Mouse (Mus musculus): Measurements from ENCODE around the gene Tmem190.

Gene Tmem190

DNA sequence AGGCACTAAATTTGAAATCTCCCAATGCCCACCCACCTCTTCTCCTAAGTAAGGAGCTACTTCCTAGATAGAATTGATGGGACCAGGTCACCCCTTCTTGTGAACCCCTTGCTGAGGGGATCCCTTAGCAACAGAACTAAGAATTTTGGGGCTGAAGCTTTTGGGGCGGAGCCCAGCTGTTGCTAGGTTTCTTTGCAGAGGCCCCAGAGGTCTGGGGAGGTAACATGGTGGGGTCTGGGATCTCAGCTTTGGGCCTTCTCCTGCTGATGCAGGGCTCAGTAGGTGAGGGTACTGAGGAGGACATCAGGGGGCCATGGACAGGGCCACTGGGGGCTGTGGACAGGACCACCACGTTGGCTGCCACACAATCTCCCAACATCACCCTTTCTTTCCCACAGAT lies at the start of gene Tmem190, which contains the start of gene Il11:
TSS of gene Tmem190 (plus strand) at position 179 of the 400 bp plus-strand sequence.
TSS of gene Il11 (minus strand) at position 101 of the 400 bp plus-strand sequence.
- no peak for DNase-seq

DNA sequence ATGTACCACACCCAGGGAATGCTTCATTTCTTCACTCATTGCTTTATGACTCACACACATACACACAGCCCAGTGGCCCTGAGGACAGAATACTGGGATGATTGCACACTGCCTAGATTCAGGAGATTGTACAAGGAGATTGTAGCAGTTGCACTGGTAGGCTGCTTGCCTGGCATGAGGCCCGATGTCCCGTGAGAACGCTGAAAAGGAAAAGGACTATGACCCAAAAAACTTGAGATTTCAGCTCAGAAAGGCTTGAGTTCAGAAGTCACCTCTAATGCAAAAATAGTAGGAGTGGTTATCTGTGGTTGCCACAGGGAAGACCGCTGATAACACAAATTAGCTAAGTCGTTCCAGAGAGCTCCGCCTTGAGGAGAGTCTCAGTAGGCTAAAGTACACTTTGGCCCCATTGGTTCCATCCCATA lies 49.8 kb upstream of the Tmem190 start:
- DNase-seq: peak; percentile 64 to 67

DNA sequence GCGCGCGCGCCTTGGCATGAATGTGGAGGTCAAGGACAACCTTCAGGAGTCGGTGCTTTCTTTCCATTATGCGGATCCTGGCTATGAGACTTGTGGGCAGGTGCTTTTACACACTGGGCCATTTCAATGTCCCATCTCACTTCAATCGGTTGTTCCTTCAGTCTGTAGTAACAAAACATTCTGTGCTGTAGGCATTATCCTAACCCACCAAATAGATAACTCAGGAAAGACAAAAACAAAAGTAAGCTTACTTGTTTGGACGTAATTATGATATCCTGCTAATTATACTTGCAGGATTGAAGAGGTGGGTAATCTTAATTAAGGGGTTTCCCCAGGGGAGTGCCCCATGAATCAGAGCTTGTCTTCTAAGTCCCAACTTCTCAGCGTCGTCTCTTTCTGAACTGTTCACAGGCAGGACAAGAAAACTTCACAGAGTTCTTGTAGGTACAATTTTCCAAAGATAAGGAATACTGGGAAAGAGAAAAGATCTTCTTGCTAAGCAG lies 43.6 kb upstream of the Tmem190 start:
- no peak for DNase-seq

DNA sequence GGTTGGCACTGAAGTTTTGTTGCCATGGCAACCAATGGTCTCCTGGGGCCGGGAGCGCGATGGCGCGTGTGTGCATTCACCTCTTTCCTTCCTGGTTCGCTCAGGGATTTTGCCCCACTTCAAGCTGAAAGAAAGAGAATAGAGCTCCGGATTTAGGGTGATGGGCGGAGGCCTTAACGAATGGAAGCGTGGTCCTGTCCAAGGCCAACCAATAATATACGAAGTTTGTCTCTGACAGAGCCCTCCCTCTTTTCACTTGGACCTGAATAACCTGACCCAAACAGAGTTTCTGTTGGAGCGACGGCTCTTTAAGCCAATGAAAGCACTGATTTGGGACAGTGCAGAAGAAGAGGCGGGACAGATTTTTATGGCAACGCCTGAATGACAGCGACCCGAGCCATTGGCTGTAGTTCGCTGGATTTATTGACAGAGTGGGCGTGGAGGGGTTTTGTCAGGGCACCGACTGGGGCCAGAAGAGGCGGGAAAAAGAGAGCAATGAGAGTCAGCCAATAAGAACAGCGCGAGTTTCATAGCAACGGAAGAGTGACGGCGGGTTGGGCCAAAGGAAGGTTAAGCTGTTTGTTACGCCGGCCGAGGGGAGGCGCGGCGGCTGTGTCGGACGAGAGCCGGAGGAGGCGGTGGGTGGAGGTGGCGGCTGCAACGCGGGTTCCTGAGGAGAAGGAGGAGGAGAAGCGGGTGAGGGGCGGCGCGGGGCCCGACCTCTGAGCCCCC lies 43.0 kb upstream of the Tmem190 start, which contains the start of gene Kmt5c:
TSS of gene Kmt5c (plus strand) at position 572 of the 732 bp plus-strand sequence.
- peak; percentile 99 for DNase-seq

DNA sequence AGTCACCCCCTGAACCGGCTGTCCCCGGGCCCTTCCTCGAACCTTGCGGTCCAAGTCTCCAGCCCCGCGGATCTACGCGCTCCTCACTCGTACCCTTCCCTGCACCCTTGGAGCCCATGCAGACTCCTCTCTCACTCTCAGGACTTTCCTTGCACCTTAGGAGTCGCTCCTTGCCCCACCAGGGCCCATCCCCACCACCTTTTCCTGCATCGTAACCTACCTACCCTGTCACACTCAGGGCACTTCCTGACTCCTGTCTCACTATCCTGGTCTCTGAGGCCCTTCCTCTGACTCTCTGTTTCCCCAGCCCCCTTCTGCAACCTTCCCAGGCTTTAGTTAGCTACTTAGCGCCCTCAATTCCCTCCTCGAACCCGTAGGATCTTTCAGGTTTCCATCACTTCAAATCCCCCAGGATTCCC lies 42.4 kb upstream of the Tmem190 start:
- DNase-seq: no peak

DNA sequence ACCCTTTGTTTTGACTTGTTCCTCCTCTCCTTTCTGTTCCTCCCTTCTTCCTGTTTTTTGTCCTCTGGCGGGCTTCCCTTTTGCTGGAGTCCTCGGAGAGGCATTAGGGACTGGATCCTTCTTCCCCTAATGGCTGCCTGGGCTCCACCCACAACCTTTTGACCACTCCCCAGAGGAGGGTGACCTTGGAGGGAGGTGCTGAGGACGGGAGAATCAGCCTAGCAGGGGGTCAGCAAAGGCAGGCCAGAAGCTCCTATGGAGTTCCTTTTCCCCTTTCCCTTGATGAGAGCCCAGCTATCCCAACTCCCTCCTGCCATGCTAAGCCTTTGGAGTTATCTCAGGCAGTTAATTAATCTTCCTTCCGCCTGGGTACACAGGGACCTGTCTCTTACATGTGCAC lies 41.6 kb upstream of the Tmem190 start:
- peak; percentile 76 to 91 for DNase-seq

DNA sequence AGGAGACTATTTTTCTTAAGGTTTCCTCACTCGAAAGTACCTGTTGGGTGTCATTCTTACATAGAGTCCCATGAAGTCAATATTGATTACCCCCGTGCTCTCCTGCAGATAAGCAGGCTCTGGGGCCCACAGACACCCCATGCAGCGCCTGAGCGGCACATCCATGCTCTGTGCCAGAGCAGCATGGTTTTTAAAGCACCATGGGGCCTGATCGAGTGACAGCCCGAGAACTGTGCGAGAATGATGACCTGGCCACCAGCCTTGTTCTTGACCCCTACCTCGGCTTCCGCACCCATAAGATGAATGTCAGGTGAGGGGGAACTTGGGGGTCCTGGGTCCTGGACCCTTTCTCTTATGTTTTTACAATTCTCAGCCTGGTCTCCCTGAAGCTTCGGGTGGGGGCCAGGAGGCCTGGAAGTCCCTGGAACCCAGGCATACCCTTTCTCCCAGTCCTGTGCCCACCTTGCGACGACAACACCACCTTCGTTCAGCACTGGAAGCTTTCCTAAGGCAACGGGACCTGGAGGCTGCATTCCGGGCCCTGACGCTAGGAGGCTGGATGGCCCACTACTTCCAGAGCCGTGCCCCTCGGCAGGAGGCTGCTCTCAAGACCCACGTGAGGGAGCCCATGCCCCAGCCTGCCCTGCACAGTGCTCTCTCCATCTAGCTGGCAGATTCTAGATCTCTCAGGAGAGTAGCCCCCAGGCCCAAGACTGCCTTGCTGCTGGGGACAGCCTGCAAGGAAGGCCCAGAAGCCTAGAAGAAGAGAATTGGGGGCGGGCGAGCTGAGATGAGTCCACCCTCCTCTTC lies 40.9 kb upstream of the Tmem190 start:
- no peak for DNase-seq

DNA sequence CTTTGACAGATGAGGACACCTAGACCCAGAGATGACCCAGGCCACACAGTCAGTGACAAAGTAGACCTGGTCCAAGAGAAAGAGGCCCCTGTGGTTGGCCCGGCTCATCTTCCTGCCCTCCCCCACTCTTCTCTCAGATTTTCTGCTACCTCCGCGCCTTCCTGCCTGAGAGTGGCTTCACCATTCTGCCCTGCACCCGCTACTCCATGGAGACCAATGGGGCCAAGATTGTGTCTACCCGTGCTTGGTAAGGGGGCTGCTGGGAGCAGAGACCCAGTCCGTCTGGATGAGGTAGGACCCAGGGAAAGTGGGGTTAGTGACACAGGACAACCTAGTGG lies 40.3 kb upstream of the Tmem190 start:
- no peak for DNase-seq

DNA sequence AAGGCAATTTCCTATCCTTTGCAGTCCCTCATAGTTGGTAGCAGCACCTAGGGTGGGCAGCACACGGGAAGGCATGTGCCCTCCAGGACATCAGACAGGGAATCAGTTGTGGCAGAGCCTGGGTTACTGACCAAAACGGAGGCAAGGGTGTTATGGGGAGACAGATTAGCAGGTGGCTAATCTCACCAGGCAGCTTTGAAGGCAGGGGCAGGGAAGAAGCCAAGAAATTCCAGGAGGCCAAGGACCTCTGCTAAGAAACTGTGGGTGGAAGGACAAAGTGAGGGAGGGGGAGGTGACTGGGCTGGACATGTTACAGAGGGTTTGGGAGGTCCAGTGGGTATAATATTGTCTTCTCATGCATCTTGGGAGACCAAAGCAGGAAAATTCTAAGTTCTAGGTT lies 39.4 kb upstream of the Tmem190 start:
- no peak for DNase-seq

DNA sequence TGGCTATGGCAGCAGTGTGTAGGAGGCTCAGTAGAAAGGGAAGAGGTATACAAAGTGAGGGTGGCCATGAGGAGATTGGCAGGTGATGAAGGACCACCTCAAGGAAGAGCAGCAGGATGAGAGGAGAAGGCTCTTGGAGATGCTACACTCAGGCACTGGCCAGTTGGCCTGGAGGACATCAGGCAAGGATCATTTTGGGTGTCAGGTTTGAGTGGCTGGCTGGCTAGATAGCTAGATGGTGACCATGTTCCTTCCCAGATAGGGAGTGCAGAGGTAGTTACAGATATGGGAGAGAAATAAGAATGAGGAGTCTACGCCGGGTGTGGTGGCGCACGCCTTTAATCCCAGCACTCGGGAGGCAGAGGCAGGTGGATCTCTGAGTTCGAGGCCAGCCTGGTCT lies 37.9 kb upstream of the Tmem190 start:
- no peak for DNase-seq

DNA sequence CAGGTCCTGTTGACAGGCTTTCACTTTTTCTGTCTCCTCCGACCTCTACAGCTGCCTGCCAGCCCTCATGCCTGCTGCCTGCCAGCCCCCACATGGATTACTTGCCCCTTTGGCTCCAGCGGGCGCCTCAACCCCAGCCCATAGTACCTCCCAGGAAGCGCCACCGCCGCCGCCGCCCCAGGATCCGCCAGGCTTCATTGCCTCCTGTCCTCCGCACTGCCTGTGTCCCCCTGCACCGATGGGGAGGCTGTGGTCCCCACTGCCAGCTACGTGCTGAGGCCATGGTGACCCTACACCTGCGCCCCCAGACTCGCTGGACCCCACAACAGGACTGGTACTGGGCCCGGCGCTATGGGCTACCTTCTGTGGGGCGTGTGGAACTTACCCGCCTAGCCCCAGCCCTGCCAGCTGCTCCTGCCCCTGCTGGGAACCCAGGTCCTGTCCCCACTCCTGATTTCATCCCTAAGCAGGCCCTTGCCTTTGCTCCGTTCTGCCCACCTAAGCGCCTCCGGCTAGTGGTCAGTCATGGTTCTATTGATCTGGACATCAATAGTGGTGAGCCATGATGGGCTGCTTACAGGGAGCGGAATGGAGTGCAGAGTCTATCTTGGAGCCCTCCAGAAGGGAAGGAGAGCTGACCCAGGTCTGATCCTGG lies 36.3 kb upstream of the Tmem190 start:
- DNase-seq: no peak

DNA sequence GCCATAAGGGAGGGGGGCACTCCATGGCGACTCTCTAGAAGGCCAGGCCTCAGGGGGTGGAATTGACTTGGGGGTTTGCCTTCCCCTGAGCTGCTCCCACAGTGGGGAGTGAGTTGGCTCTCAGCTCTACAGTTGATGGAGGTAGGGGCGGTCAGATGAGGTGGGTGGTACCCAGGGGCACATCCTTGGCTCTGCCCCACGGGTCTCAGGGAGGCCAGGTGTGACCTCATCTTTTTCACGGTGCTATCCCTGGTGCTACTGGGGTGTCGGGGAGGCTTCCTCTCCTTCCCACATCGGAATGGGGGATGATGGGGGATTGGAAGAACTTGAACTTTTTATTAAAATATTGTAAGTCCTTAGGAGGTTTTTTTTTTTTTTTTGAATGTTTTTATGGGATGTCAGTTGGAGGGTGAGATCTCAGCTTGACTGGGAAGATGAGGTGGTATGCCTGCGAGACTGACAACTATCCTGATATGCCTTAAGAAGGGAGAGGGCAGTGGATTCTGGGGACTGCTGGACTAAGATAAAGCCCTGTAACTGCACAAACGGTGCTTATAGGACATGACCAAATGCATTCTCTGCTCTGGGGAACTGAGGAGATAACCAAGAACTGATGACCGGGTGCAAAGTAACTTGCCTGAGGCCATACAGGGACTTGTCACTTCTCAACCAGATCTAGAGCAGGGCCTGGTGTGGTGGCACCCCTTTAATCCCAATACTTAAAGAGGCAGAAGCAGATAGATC lies 35.4 kb upstream of the Tmem190 start:
- DNase-seq: no peak

DNA sequence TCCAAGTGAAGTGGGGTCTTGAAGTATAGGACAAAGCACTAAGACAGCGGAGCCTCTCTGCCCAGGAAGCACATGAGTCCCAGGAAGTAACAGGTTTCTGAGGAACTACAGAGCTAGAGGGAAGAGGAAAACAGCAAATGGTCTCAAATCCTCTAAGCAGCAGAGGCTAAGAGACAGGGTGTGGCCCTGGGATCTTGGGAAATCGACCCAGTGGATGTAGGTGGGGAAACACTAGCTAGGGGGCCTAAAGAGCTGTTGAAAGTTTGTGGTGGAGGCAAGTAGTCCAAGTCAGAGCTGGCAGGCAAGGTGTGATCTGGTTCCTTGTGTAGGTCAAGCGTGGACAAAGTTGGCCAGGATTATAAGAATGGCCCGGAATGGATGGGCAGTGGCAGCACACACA lies 34.4 kb upstream of the Tmem190 start:
- no peak for DNase-seq

DNA sequence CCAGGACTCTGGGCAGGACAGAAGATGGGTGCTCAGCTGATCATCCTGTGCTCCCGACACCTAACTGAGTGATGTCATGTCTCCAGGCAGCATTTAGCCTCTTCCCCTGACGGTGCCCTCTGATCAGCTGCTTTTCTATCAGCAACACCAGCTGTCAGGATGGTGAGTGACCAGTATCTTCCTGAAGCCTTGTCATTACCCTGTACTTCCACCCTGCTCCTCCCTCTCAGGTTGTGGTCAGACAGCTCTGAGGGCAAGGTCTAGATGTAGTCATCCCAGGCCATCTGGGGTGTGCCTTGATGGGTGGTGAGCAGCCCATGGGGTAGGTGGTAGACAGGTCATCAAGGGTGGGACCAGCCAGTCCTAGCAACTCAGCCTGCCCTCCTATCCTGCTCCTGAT lies 33.6 kb upstream of the Tmem190 start:
- DNase-seq: no peak

DNA sequence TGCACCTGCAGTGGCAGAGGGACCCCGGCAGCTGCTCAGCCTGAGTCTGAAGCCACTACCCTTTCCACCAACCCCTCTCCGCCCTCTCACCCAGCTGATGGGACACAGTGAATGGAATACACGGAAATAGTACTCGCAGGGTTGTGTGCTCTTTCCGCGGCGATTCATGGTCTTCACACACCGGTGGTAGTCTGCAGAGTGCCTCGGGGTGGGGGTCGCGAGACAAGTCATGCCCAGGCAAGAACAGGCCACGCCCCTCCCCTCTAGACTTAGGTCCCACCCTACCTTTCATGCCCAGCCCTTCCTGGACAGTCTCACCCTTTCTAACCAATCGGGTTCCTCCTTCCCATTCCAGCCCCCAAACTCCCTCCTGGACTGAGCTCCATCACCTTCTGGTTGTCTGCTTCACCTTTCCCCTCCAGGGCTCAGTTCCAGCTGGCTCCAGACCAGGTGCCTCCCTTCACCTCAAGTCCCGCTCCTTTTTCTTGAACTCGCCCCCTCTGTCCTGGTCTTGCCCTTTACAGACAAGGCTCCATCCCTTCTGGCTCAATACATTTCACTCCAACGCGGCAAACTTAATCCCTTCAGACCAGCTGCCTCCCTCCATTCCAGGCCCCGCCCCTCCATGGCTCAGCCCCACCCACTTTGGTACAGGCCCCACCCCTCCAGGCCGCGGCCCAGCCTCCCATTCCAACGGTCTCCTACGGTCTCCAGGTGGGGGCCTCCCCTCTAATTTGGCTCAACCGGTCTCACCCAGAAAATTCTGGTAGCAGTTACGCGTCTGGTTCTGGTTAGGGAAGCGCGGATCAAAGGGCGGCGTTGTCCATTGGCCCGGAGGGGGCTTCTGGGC lies 30.5 kb upstream of the Tmem190 start:
- peak; percentile 69 to 80 for DNase-seq

DNA sequence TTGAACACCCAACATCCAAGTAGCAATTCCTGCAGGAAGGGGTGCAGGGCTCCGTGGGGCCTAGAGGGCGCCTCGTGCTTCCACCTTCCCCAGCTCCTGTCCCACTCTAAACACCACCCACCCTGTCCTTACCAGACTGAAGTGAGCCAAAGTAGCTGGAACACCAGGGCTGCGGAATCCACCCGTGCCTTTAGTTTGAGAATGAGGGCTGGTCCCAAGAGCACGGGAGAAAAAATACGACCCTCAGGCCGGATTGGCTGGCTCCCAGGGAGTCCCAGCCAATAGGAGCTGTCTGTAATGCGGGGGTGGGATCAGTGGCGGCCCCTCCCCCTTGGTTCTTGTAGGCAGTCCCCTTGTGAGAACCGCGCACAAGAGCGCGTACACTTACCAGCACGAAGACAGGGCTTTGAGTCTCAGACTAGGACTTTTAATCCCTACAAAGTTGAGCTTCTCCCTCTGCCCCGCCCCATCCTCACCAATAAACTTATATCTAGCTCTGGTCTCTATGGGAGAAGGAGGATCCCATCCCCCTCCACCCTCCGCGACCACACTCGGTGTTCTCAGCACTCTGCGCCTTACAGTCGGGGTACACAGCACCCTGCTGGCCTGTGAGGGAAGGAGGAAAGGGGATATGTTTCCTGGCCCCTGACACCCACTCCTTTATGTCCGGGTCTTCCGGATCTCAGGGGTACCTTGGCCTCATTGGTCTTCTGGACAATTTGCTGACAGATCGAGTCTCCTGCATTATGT lies 29.7 kb upstream of the Tmem190 start, which contains the start of gene Cox6b2:
TSS of gene Cox6b2 (minus strand) at position 274 of the 750 bp plus-strand sequence.
- DNase-seq: peak; percentile 88 to 91

DNA sequence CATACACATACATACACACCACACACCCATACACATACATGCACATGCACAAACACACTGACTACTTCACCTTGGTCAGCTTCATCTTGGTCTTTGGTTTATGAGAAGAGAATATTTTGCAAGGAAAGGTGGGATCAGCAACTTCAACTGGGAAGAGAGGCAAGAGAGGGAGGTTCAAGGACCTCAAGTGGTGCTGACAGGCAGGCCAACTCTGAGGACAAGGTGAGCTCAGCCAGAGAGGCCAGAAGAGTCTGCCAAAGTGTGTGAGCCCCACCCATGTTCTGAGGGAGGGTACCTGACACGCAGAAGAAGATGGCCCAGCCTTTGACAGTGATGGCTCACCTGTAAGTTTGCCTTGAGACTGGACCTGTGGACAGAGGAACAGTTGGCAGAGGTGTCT lies 23.1 kb upstream of the Tmem190 start:
- peak in 1 of 2 experiments; percentile 17 for DNase-seq

DNA sequence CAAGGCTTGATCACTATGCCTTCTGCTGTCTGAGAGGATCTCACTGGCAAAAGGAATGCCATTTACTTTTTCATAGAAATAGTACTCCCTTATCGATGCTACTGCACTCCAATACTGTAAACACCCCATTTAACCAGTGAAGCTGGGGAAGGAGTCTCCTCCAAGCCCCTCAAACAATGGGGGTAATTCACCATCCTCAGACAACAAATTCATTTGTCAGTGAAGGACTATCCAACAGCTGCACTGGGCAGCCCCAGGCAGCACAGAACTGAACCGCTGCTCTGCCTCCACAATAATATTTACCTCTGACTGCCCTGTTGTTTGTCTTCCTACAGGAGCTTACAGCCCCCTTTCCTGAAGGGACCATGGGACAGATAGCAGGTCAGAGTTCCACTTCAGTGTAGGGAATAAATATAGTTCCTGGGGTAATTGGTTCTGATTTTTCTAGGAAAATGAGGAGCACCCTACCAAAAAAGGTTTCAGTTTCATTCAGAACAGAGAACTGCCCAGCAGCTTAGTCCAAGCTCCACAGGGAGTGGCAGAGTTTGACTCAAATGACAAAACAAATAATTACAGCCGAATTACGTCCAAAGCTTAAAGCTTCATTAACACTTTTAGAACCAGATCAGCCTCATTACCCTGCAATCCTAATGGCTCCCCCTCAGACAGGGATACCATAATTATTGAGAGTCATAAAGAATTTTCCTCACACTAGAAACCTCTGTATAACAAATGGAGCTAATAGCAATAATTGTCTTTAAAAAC lies 17.6 kb upstream of the Tmem190 start:
- peak in 1 of 2 experiments; percentile 4 for DNase-seq

DNA sequence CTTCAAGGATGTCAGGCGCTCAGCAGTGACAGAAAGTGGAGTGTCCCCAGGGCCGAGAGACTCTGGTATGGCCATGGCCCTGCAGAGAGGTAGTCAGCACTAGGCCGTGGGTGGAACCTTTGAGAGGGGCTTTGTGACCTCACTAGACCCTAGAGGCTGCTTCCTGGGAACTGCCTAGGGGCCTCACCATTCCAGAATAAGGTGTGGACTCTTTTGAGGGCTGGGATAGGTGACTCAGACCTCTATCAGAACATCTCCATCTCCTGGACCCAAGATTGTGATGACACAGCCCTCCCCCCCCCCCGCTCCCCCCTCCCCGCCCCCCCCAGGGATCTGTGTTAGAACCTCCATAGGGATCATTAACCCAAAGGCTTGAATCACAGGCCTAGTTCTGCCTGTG lies 11.5 kb upstream of the Tmem190 start, which contains the start of gene Fam71e2:
TSS of gene Fam71e2 (minus strand) at position 101 of the 400 bp plus-strand sequence.
- no peak for DNase-seq

DNA sequence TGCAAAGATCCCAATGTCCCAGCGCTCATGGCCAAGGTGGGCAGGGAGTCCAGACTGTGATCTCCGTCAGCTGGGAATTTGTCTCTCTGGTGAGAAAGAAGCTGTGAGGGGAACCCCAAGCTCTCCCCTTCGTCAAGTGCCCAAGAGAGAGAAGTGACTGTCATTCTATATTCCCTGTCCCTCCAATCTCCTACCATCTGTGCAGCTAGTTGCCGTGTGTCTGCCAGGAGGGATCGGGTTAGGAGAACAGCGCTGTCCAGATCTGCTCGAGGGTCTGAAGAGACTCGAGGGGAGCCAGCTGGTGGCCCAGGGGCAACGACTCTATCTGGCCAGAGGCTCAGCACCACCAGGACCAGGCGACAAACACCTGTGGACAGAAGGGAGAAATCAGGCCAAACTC lies 6.6 kb upstream of the Tmem190 start:
- DNase-seq: no peak

Measured in kidney, postnatal 25 days (tissue).